Mouse (Mus musculus): ENCODE measurements at regions not wholly inside any gene's neighbourhood (a gene's known extent, or its start where the extent isn't known, plus 50 kb on each side); places are given as distances from the start of the nearest gene placed in this dataset.

- no peak for ATAC-seq (replicated peaks; ENCODE audit: insufficient number of reproducible peaks, insufficient read depth, low FRiP score, low read depth)
Observed at GRCm38 (mm10) chr17:4910182-4910581, 84.0 kb upstream of the Arid1b start.

GRCm38 (mm10) chr17:4913001-4913400, 81.1 kb upstream of the Arid1b start:
- H3K36me3 ChIP-seq = no peaks in the 10 kb centered on the region
- H3K4me2 ChIP-seq = no peak overlapping the region

More at GRCm38 (mm10) chr17:4910182-4910581, 84.0 kb upstream of the Arid1b start:
- no peaks in the 10 kb centered on the region for H3K27me3 ChIP-seq
- H3K4me1 ChIP-seq (replicated peaks) = peaks cover 9% of the 10 kb centered on the region
- no peak overlapping the region for H3K4me2 ChIP-seq
- no peaks in the 10 kb centered on the region for H3K36me3 ChIP-seq
- H3K4me3 ChIP-seq = no peak overlapping the region
- no peak overlapping the region for H3K27ac ChIP-seq
- 69% methylated on average over 5 of the region's 5 CpGs for WGBS
- no peak overlapping the region for H3K9ac ChIP-seq
- no peaks in the 10 kb centered on the region for H3K9me3 ChIP-seq (replicated peaks)

GRCm38 (mm10) chr17:4919866-4920495, 74.2 kb upstream of the Arid1b start:
- H3K27me3 ChIP-seq = no peaks in the 10 kb centered on the region
- no peak overlapping the region for H3K27ac ChIP-seq
- no peak overlapping the region for H3K4me2 ChIP-seq
- H3K9ac ChIP-seq = no peak overlapping the region
- H3K9me3 ChIP-seq (replicated peaks) = no peaks in the 10 kb centered on the region
- ATAC-seq (replicated peaks; ENCODE audit: insufficient number of reproducible peaks, insufficient read depth, low FRiP score, low read depth) = no peak
- H3K4me3 ChIP-seq = no peak overlapping the region
- 55% methylated on average over 6 of the region's 6 CpGs for WGBS
- H3K4me1 ChIP-seq (replicated peaks) = no peaks in the 10 kb centered on the region
- no peaks in the 10 kb centered on the region for H3K36me3 ChIP-seq

More at GRCm38 (mm10) chr17:4913001-4913400, 81.1 kb upstream of the Arid1b start:
- no peak for ATAC-seq (replicated peaks; ENCODE audit: insufficient number of reproducible peaks, insufficient read depth, low FRiP score, low read depth)
- H3K4me3 ChIP-seq = no peak overlapping the region
- 70% methylated on average over 4 of the region's 4 CpGs for WGBS
- H3K9ac ChIP-seq = no peak overlapping the region
- no peaks in the 10 kb centered on the region for H3K27me3 ChIP-seq
- H3K4me1 ChIP-seq (replicated peaks) = peaks cover 7% of the 10 kb centered on the region; the same call in 1 of the 2 replicates
- H3K9me3 ChIP-seq (replicated peaks) = no peaks in the 10 kb centered on the region
- H3K27ac ChIP-seq = no peak overlapping the region

GRCm38 (mm10) chr17:4921121-4921520, 73.0 kb upstream of the Arid1b start:
- ATAC-seq (replicated peaks; ENCODE audit: insufficient number of reproducible peaks, insufficient read depth, low FRiP score, low read depth) = no peak
- no peak overlapping the region for H3K27ac ChIP-seq
- H3K4me1 ChIP-seq (replicated peaks) = no peaks in the 10 kb centered on the region
- WGBS = 66% methylated on average over 7 of the region's 7 CpGs
- H3K4me3 ChIP-seq = no peak overlapping the region
- no peaks in the 10 kb centered on the region for H3K9me3 ChIP-seq (replicated peaks)
- H3K27me3 ChIP-seq = no peaks in the 10 kb centered on the region
- no peaks in the 10 kb centered on the region for H3K36me3 ChIP-seq
- H3K9ac ChIP-seq = no peak overlapping the region
- H3K4me2 ChIP-seq = no peak overlapping the region

GRCm38 (mm10) chr17:4928631-4929030, 65.5 kb upstream of the Arid1b start:
- ATAC-seq (replicated peaks; ENCODE audit: insufficient number of reproducible peaks, insufficient read depth, low FRiP score, low read depth) = no peak
- Histone ChIP-seq H3K27me3 (no peaks in the 10 kb centered on the region), H3K4me1 (replicated peaks) (no peaks in the 10 kb centered on the region), H3K27ac (no peak overlapping the region), H3K9ac (no peak overlapping the region), H3K4me3 (no peak overlapping the region), H3K36me3 (no peaks in the 10 kb centered on the region), H3K4me2 (no peak overlapping the region), H3K9me3 (replicated peaks) (no peaks in the 10 kb centered on the region)
- WGBS = 69% methylated on average over 5 of the region's 5 CpGs

- H3K4me2 ChIP-seq = no peak overlapping the region
Observed at GRCm38 (mm10) chr17:4935268-4935667, 58.9 kb upstream of the Arid1b start.

GRCm38 (mm10) chr17:4940589-4940988, 53.5 kb upstream of the Arid1b start:
- no peak overlapping the region for H3K4me3 ChIP-seq
- no peak overlapping the region for H3K4me2 ChIP-seq
- no peak overlapping the region for H3K9ac ChIP-seq
- no peak overlapping the region for H3K27ac ChIP-seq
- no peaks in the 10 kb centered on the region for H3K27me3 ChIP-seq
- no peaks in the 10 kb centered on the region for H3K36me3 ChIP-seq
- peaks cover 2% of the 10 kb centered on the region; the same call in 1 of the 2 replicates for H3K4me1 ChIP-seq (replicated peaks)
- no peaks in the 10 kb centered on the region for H3K9me3 ChIP-seq (replicated peaks)
- no peak for ATAC-seq (replicated peaks; ENCODE audit: insufficient number of reproducible peaks, insufficient read depth, low FRiP score, low read depth)
- 46% methylated on average over 9 of the region's 9 CpGs for WGBS

More at GRCm38 (mm10) chr17:4935268-4935667, 58.9 kb upstream of the Arid1b start:
- H3K36me3 ChIP-seq = no peaks in the 10 kb centered on the region
- no peak overlapping the region for H3K9ac ChIP-seq
- H3K4me1 ChIP-seq (replicated peaks) = no peaks in the 10 kb centered on the region
- no peaks in the 10 kb centered on the region for H3K9me3 ChIP-seq (replicated peaks)
- no peak overlapping the region for H3K4me3 ChIP-seq
- H3K27me3 ChIP-seq = no peaks in the 10 kb centered on the region
- no peak for ATAC-seq (replicated peaks; ENCODE audit: insufficient number of reproducible peaks, insufficient read depth, low FRiP score, low read depth)
- no peak overlapping the region for H3K27ac ChIP-seq
- 82% methylated on average over 5 of the region's 5 CpGs for WGBS

- Histone ChIP-seq H3K9ac (no peak overlapping the region), H3K27me3 (no peaks in the 10 kb centered on the region), H3K36me3 (no peaks in the 10 kb centered on the region), H3K27ac (no peak overlapping the region), H3K9me3 (replicated peaks) (no peaks in the 10 kb centered on the region), H3K4me3 (no peak overlapping the region), H3K4me2 (no peak overlapping the region), H3K4me1 (replicated peaks) (peaks cover 8% of the 10 kb centered on the region)
- WGBS = 73% methylated on average over 4 of the region's 4 CpGs
- ATAC-seq (replicated peaks; ENCODE audit: insufficient number of reproducible peaks, insufficient read depth, low FRiP score, low read depth) = no peak
Observed at GRCm38 (mm10) chr17:4941286-4941800, 52.8 kb upstream of the Arid1b start.

- Histone ChIP-seq H3K9ac (no peak overlapping the region), H3K9me3 (replicated peaks) (no peaks in the 10 kb centered on the region), H3K4me1 (replicated peaks) (peaks cover 16% of the 10 kb centered on the region), H3K36me3 (no peaks in the 10 kb centered on the region), H3K4me2 (no peak overlapping the region), H3K27ac (no peak overlapping the region), H3K27me3 (no peaks in the 10 kb centered on the region), H3K4me3 (no peak overlapping the region)
- WGBS = 86% methylated on average over 7 of the region's 7 CpGs
- ATAC-seq (replicated peaks; ENCODE audit: insufficient number of reproducible peaks, insufficient read depth, low FRiP score, low read depth) = no peak
Observed at GRCm38 (mm10) chr17:4942868-4943267, 51.3 kb upstream of the Arid1b start.
